Mouse (Mus musculus): ENCODE measurements around the gene Dnal4. TPM values are rescaled to one million over a fixed set of nuclear protein-coding genes. Genes with fewer than 3 reads are reported as not detected.

The Dnal4 gene
- polyA plus RNA-seq, 1 experiment, result 21.8 TPM

- TF ChIP-seq GATA1 (IDR thresholded peaks at IDR 0.05; ENCODE audit: low read length), result no peak
These were observed 2.0 kb downstream of the Dnal4 start for GRCm38 (mm10) chr15:79775662-79776061.

DNA sequence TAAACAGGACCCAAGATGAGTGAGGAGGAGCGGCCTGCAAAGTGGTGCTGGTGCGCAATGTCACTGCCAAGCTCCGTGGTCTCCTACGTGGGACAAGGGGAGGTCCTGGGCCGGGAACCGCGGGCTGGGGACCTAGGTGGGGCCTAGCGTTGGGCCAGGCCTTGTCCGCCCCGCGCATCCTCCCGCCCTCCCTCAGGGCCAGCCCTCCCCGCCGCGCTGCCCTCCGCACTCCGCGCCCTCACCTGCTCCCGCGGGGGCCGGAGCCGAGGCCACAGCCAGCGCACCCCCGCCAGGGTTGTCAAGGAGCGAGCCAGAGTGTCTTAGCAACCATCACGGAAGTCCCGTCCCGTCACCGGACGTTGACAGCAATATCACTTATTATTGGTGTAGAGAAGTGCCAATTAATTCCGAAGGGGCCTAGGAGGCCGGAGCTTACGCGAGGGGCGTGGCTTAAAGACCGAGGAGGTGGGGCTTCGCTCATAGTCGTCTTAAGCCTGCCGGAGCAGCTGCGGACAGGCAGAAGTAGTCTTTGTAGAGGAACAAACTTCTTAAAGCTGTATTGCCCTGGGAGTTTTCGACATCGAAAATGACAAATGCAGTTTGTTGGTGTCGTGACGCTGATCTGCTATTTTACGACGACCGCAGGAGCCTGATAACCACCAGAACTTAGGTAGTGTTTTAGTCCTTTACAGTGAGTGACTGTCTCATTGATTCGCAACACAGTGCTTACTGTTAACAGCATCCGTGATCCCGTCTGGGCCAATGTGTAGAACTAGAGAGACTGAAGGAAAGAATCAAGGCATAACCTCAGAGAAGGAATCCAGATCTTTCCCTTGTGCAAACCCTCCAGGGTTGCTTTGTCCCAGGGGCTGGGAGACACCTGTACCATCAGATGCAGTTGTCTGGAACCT lies 3.3 kb downstream of the Dnal4 start:
- no peak for TF ChIP-seq GATA1 (IDR thresholded peaks at IDR 0.05; ENCODE audit: low read length)

- TF ChIP-seq GATA1 (IDR thresholded peaks at IDR 0.05; ENCODE audit: low read length), result no peak
These were observed 6.9 kb downstream of the Dnal4 start for GRCm38 (mm10) chr15:79770629-79771240.

DNA sequence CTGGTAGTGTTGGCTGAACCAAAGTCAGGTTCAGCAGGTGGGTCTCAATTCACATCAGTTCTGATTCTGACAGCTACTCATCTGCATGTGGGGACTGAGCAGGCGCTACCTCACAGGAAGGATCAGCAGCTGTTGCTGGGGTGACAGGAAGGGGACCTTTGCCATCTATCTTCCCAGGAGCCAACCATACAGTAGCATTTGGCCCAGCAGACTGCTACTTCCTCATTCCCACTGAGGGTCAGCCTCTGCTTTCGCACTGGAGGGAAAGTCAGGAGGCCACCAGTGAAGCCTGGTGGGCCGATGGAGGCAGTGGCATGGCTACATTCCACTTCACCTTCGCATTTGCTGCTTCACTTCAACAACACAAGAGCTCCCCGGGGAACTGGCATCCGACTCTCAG lies 9.3 kb downstream of the Dnal4 start:
- no peak for TF ChIP-seq GATA1 (IDR thresholded peaks at IDR 0.05; ENCODE audit: low read length)

- no peak for TF ChIP-seq GATA1 (IDR thresholded peaks at IDR 0.05; ENCODE audit: low read length)
These were observed 10.2 kb downstream of the Dnal4 start for GRCm38 (mm10) chr15:79767327-79767961.

GRCm38 (mm10) chr15:79766586-79767071 lies 11.0 kb downstream of the Dnal4 start:
- TF ChIP-seq GATA1 (IDR thresholded peaks at IDR 0.05; ENCODE audit: low read length), result no peak

DNA sequence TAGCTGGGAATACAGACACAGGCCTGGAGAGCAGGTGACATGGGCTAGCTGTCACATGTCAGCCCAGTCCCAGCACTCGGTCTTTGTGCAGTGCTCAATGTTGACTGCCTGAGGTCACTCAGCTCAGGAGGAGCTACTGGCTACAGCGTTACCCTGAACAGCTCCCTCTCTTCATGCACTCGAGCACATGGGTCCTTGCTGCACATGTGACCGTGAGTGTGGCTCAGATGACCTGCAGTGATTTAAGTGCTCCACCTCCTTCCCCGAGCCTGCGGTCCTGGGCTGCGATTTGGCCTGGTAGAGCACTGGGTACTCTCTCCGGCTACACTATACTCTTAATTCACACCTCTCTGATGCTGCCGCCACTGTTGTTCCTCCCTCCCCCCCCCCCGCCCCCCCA lies 11.5 kb downstream of the Dnal4 start:
- no peak for TF ChIP-seq GATA1 (IDR thresholded peaks at IDR 0.05; ENCODE audit: low read length)

DNA sequence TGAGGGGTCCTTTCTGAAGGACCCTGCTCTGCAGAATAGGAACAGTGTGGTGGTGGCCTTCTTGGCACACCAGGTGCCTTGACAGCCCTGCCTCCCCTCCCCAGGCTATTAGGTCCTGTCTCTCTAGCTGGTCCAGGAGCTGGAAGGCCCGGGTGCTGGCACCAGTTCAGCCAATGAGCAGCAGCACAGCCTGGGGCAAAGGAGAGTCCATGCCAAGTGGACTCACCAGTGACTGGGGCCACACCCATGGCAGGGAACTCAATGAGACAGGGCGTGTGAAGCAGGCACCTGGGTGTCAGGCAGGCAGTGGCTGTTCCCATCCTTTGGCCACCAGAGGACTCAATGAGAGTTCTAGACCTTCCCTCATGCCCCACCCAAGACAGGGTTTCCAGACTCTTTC lies 12.3 kb downstream of the Dnal4 start:
- no peak for TF ChIP-seq GATA1 (IDR thresholded peaks at IDR 0.05; ENCODE audit: low read length)

GRCm38 (mm10) chr15:79764539-79765267 lies 12.9 kb downstream of the Dnal4 start:
- no peak for TF ChIP-seq GATA1 (IDR thresholded peaks at IDR 0.05; ENCODE audit: low read length)

DNA sequence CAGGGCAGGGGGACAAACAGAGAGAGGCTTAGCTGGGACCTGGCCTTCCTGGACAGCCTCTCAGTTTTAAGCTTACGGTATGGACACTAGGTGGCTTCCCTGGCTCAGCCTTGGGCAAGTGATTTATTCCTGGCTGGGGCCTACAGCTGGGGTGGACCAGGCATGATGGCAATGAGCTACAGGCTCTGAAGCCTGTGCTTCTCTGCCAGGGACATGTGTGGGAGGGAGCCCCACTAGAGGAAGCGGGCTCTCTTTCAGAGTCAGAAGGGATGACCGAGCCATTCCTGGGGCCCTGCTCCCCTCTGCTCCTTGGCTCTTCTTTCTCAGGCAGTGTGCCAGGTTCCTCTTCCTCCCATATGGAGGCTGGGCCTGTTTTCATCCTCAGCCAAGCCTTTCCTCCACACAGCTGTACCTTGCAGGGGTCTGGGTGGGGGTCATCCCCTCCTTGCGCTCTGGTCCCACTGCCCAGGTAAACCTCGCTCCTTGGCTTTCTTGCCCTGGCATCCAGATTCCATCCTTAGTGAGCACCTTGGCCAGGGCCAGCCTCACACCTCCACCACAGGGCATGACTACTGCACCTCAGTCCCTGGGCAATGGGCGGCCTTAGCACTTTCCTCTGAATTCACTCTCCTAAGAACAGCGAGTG lies 13.9 kb downstream of the Dnal4 start:
- no peak for TF ChIP-seq GATA1 (IDR thresholded peaks at IDR 0.05; ENCODE audit: low read length)

DNA sequence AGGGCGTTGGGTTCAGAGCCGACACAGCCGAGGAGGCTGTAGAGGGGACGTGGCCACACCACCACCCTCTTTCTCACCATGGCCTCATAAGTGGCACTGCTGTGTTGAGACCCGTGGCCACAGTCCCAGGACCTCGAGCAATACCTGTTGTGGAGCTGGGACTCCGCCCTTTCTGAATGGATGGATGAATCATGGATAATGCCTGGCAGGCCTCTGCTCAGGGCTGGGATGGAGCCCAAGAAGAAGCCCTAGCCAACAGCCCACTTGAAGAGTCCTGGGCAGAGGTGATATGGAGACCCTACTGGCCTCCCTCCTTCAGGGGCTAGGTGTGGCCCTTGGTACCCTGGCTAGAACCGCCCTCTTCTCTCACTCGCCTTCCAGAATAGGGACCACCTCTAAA lies 14.6 kb downstream of the Dnal4 start:
- TF ChIP-seq GATA1 (IDR thresholded peaks at IDR 0.05; ENCODE audit: low read length), result no peak

- TF ChIP-seq GATA1 (IDR thresholded peaks at IDR 0.05; ENCODE audit: low read length), result no peak
These were observed 16.7 kb downstream of the Dnal4 start for GRCm38 (mm10) chr15:79760956-79761355.

DNA sequence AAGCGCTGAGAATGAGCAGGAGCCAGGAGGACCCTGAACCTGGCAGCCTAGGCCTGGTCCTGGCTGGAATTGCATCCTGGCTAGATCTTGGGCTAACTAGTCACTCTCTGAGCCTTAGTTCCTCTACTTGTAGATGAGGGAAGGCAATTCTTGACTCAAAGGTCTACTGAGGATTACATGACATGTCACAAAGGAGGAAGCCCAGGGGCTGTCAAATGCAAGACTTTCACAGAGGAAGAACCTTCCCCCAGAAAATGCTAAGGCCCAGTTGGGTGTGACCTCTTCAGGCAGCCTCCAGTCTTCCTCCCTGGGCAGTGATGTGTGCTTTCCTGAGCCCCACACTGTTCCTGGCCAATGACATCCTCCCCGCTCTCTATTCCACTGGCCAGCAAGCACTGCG lies 20.5 kb downstream of the Dnal4 start:
- no peak for TF ChIP-seq GATA1 (IDR thresholded peaks at IDR 0.05; ENCODE audit: low read length)

- no peak for TF ChIP-seq GATA1 (IDR thresholded peaks at IDR 0.05; ENCODE audit: low read length)
These were observed 21.5 kb downstream of the Dnal4 start for GRCm38 (mm10) chr15:79755977-79756625.

DNA sequence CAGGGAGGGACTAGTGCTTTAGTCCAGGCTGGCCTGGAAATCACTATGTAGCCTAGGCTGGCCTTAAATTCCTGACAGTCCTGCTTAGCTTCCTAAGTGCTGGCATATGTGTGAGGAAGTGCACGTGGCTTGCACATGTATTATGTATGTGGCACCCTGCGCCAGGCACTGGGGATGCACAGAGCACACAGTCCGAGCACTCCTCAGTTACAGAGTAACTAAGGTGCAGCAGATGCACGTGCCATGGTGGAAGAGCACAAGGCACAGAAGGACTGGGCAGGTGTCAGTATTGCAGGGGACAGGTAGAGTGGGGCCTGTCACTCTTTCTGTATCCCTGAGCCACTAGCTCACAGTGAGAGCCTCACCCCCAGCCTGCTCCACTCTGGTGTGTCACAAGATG lies 22.5 kb downstream of the Dnal4 start:
- no peak for TF ChIP-seq GATA1 (IDR thresholded peaks at IDR 0.05; ENCODE audit: low read length)
